Mouse (Mus musculus) liver, embryonic 16.5 days (tissue): ENCODE measurements at regions not wholly inside any gene's neighbourhood (a gene's known extent, or its start where the extent isn't known, plus 50 kb on each side); places are given as distances from the start of the nearest gene placed in this dataset.

Source experiments
- ATAC-seq: fragments of 200-750 bp; cut with Nextera tagmentation; 2 replicates; pipeline ENCODE4 v1.8.0; 2017; ENCODE audit warnings: low read depth, mild to moderate bottlenecking, moderate number of reproducible peaks, moderate library complexity
- H3K27ac ChIP-seq: fragments of 300-500 bp; sonication (generic); 2 replicates; pipeline ENCODE4 v1.5.1; 2014; ENCODE audit warnings: mild to moderate bottlenecking, low read length
- H3K27me3 ChIP-seq: fragments of 300-500 bp; sonication (generic); 2 replicates; pipeline ENCODE4 v1.6.1; 2014; ENCODE audit warnings: low read depth, low read length, mixed read lengths; ENCODE audit not compliant: control insufficient read depth, insufficient read depth
- H3K36me3 ChIP-seq: fragments of 300-500 bp; sonication (generic); 2 replicates; pipeline ENCODE4 v1.6.1; 2014; ENCODE audit warnings: mild to moderate bottlenecking; ENCODE audit not compliant: control insufficient read depth, insufficient read depth
- H3K4me1 ChIP-seq: fragments of 300-500 bp; sonication (generic); 2 replicates; pipeline ENCODE4 v1.6.1; 2014; ENCODE audit warnings: low read depth, low read length, mixed read lengths; ENCODE audit not compliant: control insufficient read depth
- H3K4me2 ChIP-seq: fragments of 300-500 bp; sonication (generic); 2 replicates; pipeline ENCODE4 v1.6.1; 2014; ENCODE audit warnings: low read depth, low read length, mixed read lengths
- H3K4me3 ChIP-seq: fragments of 300-500 bp; sonication (generic); 2 replicates; pipeline ENCODE4 v1.5.1; 2014; ENCODE audit warnings: low read depth, mild to moderate bottlenecking, low read length
- H3K9ac ChIP-seq: fragments of 300-500 bp; sonication (generic); 2 replicates; pipeline ENCODE4 v1.6.1; 2014; ENCODE audit warnings: low read depth, low read length
- H3K9me3 ChIP-seq: fragments of 300-500 bp; sonication (generic); replicated peaks from 2 replicates; pipeline ENCODE4 v1.6.1; 2016; ENCODE audit warnings: low read length; ENCODE audit not compliant: control insufficient read depth
- WGBS: fragments of 180-500 bp; shearing (Covaris S2); extraction: QIAGEN DNeasy Blood & Tissue Kit; methylation state at CpG from one replicate; pipeline ENCODE4 v1.1.7; 2014; ENCODE audit not compliant: insufficient replicate concordance; 5-methylcytosine and 5-hydroxymethylcytosine counted together

DNA sequence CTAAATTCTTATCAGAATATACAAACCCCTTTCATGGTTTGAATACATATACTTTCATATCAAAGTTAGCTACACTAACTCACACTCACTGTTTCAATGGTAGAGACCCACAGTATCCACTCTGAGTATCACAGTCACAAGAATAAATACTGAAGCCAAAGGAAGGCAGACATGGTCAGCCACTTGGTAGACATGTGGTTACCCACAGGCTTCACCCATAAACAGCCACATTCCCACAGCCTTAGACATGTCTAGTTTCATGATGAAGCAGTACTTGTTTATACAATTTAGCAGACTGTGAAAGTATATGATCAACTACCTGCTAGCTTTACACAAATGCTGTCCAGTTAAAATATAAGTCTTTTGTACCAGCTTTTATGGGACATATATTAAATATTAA lies 159.0 kb downstream of the Sucnr1 start:
- H3K9ac ChIP-seq = no peak overlapping the region
- H3K4me2 ChIP-seq = no peak overlapping the region
- no peak for ATAC-seq
- H3K4me1 ChIP-seq = no peaks in the 10 kb centered on the region
- H3K9me3 ChIP-seq = no peaks in the 10 kb centered on the region
- no peak overlapping the region for H3K27ac ChIP-seq
- H3K4me3 ChIP-seq = no peak overlapping the region
- H3K36me3 ChIP-seq = no peaks in the 10 kb centered on the region
- no peaks in the 10 kb centered on the region for H3K27me3 ChIP-seq

DNA sequence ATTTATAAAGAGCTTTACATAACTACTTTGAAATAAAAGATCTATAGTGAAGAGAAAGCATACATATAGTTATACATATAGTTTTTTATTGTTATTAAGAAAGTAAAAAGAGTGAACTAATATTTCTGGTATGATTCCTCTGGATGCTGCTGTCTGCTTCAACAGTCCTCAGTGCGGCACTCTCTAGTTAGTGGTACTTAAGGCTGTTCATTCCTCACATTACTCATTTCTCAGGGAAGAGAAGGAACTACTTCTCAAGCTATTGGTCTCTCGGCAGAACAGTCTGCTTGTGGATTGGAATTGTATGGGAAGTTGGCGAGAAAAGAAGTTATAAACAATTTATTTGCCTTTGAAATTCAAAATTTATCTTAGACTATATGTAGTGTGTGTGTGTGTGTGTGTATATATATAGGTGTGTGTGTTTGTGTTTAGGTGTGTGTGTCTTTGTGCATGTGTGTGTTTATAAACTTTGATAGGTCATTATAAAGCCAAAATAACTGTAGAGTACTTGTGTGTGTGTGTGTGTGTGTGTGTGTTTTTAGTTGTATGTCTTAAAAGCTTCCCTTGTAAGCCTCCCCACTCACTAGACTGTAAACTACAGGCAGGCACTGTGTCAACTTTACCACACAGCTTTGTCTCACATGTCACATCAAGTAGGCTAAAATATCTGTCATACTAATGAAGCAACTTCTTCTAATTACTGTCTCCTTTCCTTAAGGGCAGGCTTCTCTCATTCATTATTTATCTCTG lies 185.2 kb downstream of the Sucnr1 start:
- Histone ChIP-seq H3K27ac (no peak overlapping the region), H3K27me3 (no peaks in the 10 kb centered on the region), H3K4me2 (no peak overlapping the region), H3K9ac (no peak overlapping the region), H3K9me3 (no peaks in the 10 kb centered on the region), H3K4me1 (no peaks in the 10 kb centered on the region), H3K4me3 (no peak overlapping the region), H3K36me3 (no peaks in the 10 kb centered on the region)
- 74% methylated on average over 3 of the region's 3 CpGs for WGBS
- ATAC-seq = no peak

DNA sequence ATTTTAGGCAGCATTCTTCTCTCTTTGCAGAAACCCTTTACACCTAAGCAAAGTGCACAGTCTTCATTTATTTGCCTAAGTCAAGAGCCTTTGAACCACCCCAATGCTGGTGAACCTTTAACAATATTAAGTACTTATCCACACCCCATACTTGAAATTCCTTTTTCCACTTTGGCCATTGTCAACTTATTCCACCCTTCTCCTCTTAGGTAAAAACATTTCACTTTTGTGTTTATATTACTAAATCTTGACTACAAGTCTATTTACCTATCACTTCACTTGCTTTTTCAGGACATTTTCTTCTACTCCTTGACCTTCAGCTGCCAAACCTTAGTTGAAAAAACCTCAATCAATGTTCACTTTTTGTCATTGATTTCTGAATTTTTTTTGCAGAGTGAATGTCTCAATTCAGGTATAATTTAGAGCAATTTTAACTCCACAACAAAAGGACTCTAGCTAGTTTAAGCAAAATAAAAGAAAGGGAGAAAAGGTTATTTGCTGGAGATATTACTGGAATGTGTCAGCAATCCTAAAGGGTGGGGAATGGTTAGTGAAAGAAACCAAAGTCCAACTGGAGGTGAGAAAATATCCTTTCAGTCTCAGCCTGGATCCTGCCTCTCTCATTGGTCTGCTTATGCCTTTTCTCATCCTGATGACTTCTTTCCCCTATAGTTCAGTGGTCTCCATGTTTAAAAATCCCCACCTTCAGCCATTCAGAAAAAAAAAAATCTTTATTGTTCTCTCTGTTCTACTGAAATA lies 185.9 kb downstream of the Sucnr1 start:
- no peaks in the 10 kb centered on the region for H3K27me3 ChIP-seq
- H3K4me3 ChIP-seq = no peak overlapping the region
- H3K9me3 ChIP-seq = no peaks in the 10 kb centered on the region
- H3K9ac ChIP-seq = no peak overlapping the region
- no peak overlapping the region for H3K27ac ChIP-seq
- H3K36me3 ChIP-seq = no peaks in the 10 kb centered on the region
- no peak overlapping the region for H3K4me2 ChIP-seq
- ATAC-seq = no peak
- no peaks in the 10 kb centered on the region for H3K4me1 ChIP-seq

DNA sequence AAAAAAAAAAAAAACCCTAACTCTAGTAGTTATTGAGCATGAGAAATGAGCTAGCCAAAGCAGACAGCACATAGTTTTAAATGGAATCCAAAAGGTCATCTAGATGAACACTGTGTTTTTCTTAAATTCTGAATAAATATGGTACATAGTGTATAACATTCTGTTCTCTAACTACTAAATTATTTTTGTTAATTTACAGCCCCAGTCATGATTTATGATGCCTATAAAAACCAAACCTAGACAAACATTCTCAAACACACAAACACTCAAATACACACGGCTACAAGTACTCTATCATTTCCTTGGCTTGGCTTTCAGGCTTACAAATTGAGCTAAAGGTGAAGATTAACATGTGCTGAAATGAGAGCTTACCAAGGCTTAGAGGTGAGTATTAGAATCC lies 188.8 kb downstream of the Sucnr1 start:
- no peak overlapping the region for H3K27ac ChIP-seq
- no peak overlapping the region for H3K9ac ChIP-seq
- no peaks in the 10 kb centered on the region for H3K9me3 ChIP-seq
- ATAC-seq = no peak
- H3K4me3 ChIP-seq = no peak overlapping the region
- no peaks in the 10 kb centered on the region for H3K27me3 ChIP-seq
- H3K4me2 ChIP-seq = no peak overlapping the region
- no peaks in the 10 kb centered on the region for H3K4me1 ChIP-seq
- WGBS = 55% methylated on average over 1 of the region's 1 CpGs
- H3K36me3 ChIP-seq = no peaks in the 10 kb centered on the region

DNA sequence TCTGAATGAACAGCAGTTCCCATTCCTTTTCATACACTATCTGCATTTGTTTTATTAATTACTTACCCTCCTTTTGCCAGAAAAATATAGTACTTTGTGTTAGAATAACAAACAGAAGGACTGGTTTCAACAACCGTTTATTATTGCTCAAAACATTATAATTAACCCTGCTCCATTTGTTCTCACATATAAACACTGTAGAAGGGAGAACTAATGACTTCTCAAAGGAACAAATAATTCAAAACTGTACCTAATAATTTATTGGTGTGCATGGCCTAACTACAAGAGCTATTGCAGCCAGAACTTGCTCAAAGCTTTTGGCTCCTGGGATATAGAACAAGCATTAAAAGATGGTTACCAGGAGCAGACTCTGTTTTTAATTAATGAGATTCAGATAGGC lies 192.1 kb downstream of the Sucnr1 start:
- WGBS = 63% methylated on average over 1 of the region's 1 CpGs
- H3K4me2 ChIP-seq = no peak overlapping the region

DNA sequence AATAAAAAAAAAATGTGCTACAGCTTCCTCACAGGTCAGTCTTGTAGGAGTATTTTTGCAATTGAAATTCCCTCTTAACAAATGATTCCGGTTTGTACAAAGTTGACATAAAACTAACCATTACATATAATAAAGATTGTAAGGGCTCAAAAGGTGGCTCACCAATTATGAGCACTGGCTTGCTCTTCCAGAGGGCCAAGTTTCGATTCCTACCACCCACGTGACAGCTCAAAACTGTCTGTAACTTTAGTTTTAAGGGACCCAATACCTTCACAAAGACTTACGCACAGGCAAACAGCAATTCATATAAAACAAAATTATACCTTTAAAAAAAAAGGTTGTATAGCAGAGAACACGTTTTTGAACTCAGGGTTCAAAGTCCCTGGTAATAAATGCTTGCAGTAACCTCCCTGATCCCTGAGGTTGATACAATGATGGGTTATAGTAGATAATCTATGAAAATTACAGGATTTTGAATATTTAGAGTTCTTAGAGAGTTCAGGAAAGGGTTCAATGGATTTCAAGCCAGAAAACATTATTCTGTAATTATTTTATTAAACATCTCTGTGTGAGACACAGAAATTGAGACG lies 193.7 kb downstream of the Sucnr1 start:
- 62% methylated on average over 6 of the region's 6 CpGs for WGBS

More for the DNA sequence above, 192.1 kb downstream of the Sucnr1 start:
- Histone ChIP-seq H3K36me3 (no peaks in the 10 kb centered on the region), H3K27ac (no peak overlapping the region), H3K4me3 (no peak overlapping the region), H3K27me3 (no peaks in the 10 kb centered on the region), H3K9ac (no peak overlapping the region), H3K4me1 (no peaks in the 10 kb centered on the region), H3K9me3 (no peaks in the 10 kb centered on the region)
- ATAC-seq = no peak

DNA sequence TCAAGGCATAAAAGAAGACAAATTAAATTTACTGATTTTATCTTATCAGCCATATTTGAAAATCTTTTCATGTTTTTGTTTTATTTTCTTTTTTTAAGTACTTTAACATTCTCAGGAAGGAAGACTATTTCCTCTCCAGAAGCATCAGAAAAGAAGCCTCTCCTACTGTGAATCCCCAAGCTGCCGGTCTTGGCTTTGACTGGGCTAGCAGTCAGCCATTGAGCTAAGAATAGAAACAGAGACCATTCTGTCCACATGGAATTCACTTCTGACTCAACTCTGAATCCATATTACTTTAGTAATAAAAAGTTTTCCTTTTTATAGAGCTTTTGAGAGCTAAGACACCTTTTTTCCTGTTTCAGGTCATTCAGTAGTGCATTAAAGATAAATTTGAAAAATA lies 194.8 kb upstream of the Mbnl1 start:
- no peaks in the 10 kb centered on the region for H3K9me3 ChIP-seq
- H3K9ac ChIP-seq = no peak overlapping the region
- 79% methylated on average over 1 of the region's 1 CpGs for WGBS
- H3K4me3 ChIP-seq = no peak overlapping the region
- no peak overlapping the region for H3K4me2 ChIP-seq
- H3K27ac ChIP-seq = no peak overlapping the region
- H3K4me1 ChIP-seq = no peaks in the 10 kb centered on the region
- ATAC-seq = no peak
- H3K27me3 ChIP-seq = no peaks in the 10 kb centered on the region
- H3K36me3 ChIP-seq = no peaks in the 10 kb centered on the region

More for the DNA sequence above, 193.7 kb downstream of the Sucnr1 start:
- Histone ChIP-seq H3K4me1 (no peaks in the 10 kb centered on the region), H3K27ac (no peak overlapping the region), H3K4me3 (no peak overlapping the region), H3K9me3 (no peaks in the 10 kb centered on the region), H3K27me3 (no peaks in the 10 kb centered on the region), H3K36me3 (no peaks in the 10 kb centered on the region), H3K4me2 (no peak overlapping the region), H3K9ac (no peak overlapping the region)
- ATAC-seq = no peak

DNA sequence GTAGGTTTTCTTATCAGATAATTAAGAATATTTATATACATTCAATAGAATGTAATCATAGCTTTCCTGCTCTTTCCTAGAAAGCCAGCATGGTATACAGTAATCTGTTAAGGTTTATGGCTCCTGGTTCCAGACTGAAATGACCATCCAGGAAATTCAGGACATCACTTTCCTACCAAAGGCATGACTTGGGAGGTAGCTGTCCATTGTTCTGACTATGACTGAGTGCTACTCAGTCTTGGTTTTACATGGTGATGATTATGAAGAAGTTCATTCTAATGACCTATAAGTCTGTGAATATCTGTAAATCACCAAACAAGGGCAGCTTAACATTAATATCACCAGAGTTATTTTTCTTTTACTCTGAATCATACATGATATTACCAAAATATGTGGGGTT lies 191.4 kb upstream of the Mbnl1 start:
- no peak for ATAC-seq
- Histone ChIP-seq H3K36me3 (no peaks in the 10 kb centered on the region), H3K9me3 (no peaks in the 10 kb centered on the region), H3K4me2 (no peak overlapping the region), H3K9ac (no peak overlapping the region), H3K4me3 (no peak overlapping the region), H3K27ac (no peak overlapping the region), H3K4me1 (no peaks in the 10 kb centered on the region), H3K27me3 (no peaks in the 10 kb centered on the region)

DNA sequence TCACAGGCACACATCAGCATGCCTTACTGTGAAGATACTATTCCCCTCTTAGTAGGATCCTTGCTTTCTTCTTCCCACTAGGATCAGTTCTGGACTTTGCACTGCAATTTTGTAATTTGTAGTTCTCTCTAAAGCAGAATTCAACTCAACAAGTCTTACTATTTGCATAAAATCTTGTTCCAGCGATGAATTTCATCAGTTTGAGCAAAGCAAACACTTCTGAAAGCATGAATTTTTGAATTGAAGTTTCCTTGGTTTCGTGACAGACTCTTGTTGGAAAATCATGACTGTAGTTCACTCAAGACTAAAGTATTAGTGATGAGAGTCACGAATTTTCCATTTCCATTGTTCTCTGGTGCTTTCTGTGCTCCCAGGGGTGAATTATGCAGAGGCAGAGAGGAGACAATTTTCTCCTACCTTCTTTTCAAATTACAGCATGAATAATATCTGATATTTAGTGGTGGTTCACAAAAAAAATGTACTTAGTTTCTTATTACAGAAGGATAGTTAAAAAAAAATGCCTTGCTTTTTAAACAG lies 190.6 kb upstream of the Mbnl1 start:
- 49% methylated on average over 3 of the region's 3 CpGs for WGBS
- Histone ChIP-seq H3K4me3 (no peak overlapping the region), H3K36me3 (no peaks in the 10 kb centered on the region), H3K4me2 (no peak overlapping the region), H3K27ac (no peak overlapping the region), H3K9ac (no peak overlapping the region), H3K4me1 (no peaks in the 10 kb centered on the region), H3K27me3 (no peaks in the 10 kb centered on the region), H3K9me3 (no peaks in the 10 kb centered on the region)
- no peak for ATAC-seq
